Mouse (Mus musculus): Measurements from ENCODE around the gene Cacna1d.

Gene Cacna1d

DNA sequence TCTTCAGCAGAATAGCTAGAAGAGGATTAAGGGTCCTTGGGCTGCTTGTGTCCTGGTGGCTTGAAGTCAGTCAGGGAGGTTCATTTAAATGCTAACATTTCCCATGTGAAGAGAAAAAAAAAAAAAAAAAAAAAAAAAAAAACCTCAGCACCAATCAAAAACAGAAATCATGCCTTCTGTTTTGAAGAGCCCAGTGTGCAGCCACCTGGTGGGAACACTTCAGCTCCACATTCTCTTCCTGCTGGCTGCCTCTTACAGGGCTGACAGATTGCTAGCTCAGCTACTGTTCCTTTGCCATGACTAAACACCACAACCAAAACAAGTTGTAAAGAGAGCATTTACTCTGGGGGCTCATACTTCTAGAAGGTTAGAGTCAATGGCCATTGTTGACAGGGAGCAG, 283.1 kb downstream of the Cacna1d start:
- no peak for DNase-seq (ENCODE audit: low spot score)

DNA sequence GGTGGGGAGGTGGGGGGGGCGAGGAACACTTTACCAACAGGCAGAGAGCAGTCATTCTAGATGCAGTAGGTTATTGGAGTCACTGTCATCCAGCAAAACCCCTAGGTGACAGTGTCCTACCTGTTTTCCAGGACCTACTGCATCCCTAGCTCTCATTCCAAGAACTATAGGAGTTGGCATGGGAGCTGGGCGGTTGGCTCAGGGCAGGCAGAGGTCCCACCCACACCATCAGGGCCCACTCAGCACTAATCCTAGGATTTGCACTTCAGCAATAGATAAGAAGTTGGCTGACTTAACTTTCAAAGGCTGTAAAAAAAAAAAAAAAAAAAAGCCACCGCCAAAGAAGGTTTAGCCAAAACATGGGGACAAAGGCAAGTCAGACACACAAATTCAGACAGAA, 285.4 kb downstream of the Cacna1d start:
- DNase-seq (ENCODE audit: low spot score): no peak

DNA sequence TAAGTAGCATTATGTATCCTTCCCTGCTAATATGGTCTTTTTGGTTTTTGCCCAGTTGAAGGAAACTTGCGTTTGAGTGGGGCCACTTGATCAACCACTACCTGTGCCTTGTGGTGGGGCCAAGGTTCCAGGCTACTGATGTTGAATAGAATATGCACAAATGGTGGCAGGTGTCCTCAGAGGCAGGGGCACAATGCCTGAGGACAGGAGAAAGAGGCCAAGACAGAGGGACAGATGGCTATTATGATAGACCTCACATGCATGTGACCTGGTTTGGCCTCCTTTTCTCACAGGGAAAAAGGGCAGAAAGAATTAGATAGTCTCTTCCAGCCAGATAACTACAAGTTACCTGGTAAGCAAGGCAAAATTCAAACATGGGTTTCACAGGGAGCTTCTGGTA, 286.7 kb downstream of the Cacna1d start:
- no peak for DNase-seq (ENCODE audit: low spot score)

DNA sequence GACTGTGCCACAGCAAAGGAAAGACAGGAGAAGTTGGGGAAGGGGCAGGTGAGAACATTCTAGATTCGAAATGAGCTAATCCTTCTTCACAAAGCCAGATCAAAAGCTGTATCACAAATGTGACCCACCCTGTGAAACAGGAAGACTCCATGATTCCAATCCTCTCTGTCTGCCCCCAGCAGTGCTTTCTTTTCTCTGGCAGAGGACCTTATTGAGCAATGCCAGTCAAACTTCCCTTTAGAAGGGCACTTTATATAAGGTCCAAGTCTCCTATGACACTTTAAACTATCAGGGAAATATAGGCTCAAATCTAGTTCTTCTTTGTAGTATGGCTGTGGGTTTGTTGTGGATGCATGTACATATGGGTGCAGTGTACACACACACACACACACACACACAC, 290.9 kb downstream of the Cacna1d start:
- no peak for DNase-seq (ENCODE audit: low spot score)

DNA sequence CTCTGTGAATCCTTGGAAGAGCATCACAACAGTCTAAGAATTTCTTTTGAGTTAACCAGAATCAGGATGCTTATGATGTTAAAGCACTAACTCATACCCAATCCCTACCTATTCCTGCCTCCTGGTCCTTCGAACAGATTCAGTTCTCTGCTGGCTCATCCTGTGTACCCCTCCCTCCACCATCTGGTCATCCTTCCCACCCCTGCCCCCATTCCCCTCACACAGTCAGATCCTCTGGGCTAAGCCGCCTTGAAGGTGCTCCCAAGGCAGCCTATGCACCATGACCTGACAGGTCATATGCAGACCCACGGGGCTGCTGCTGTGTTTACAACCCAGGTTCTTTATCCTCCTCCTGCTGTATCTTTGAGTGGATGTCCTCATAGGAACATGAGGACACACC, 292.4 kb downstream of the Cacna1d start:
- no peak for DNase-seq (ENCODE audit: low spot score)

DNA sequence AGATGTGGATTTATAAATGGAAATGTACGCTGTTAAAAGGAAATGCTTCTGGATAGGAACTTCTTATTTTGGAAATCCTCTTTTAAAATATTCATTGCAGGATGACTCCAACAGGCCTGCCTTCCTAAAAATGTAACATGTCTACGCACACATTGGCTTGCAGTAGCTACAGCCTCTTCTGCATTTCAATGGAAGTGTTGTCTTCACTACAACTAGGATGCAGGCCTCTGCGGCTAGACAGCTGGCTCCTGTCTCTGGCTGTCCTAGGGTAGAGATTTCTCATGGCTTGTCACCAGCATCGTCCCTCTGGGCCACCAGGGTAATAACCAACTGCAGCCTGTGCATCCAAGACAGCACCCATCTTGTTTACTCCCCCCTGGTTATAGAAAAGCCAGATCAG, 293.1 kb downstream of the Cacna1d start:
- DNase-seq (ENCODE audit: low spot score): no peak

DNA sequence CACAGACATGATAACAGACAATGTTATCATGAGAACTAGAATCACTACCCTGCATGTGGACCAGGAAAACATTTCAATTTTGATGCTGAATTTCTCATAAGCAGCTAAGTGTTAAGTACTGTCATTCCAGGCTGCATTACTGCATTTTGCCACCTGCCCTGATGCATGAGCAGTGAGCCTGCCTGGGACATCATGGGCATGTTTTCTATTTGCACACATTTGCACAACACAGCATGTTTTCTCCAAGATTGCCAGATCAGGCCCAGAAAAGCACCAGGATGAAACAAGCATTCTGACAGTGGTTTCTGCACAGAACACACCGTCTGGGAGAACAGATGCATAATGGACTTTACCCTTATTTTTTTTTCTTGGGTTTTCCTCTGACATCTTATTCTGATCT, 294.3 kb downstream of the Cacna1d start:
- no peak for DNase-seq (ENCODE audit: low spot score)

DNA sequence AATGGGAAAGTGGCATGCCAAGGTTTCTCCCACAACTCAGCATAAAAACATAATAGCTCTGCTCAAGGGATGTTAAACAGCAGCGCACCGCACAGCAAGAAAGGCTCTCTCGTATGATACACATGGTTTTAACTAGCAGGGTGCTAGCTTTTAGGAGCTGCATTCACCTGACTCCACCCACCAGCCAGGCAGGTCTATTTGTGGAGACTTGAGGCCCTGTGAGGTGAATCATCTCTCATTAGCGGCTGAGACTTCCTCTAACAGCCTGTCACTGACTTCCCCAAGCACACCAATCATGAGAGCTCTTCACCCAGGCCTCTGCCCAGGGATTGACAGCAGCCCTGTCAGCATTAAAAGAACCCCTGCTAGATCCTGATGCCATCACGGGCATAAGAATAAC, 295.0 kb downstream of the Cacna1d start:
- DNase-seq (ENCODE audit: low spot score): no peak

DNA sequence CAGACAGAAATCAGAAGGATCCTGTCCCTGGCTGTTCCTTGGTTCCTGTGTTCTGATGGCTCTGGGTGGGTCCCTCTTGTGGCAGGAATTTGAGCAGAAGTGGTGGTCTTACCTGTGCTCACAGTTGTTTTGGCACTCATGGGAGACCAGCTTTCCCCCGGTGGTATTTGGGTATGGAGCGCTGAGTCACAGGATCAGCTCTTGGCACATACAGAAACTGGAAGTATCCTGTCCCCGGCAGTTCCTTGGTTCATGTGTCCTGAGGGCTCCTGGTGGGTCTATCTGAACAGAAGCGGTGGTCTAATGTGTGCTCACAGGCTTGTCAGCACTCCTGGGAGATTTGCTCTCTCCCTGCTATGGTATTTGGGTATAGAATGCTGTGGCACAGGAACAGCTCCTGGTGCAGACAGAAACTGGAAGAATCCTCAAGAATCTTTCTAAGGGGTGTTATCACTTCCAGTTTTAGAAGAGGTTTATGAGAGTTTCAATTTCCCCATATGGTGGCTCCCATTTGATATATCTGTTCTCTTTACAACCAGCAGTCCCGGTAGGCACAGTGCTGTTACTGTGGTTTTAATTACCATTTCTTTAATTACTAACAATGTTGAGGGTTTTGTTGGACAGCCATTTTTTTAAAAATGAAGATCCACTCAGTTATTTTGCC, 300.8 kb downstream of the Cacna1d start:
- DNase-seq (ENCODE audit: low spot score): no peak

DNA sequence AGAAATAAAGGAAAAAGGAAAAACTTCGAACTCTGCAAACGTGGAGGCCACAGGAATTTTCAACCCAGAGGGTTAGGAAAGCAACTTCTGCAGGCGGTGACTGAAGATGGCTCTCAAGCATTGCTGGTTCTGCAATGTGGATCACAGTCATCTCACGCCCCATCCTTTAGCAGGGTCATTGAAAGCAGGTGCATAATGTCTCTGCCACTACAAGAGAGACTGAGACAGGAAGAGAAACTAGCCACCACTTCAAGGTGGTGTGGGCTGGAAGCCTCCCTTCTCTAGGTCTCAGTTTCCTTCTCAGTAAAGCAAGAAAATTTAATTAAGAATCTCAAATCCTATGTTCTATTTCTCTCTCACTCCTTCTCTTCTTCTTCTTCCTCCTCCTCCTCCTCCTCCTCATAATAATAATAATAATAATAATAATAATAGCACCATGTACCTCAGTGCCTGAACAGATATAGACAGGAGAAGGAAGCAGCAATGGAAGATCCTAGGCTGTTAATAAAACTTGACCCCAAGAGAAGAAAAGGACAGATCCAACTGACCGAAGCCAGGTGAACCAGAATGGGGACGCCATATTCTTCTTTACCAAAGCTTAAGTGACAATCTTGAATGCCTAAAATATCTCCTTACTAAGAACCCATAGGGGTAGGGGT, 305.5 kb downstream of the Cacna1d start:
- DNase-seq (ENCODE audit: low spot score): no peak

DNA sequence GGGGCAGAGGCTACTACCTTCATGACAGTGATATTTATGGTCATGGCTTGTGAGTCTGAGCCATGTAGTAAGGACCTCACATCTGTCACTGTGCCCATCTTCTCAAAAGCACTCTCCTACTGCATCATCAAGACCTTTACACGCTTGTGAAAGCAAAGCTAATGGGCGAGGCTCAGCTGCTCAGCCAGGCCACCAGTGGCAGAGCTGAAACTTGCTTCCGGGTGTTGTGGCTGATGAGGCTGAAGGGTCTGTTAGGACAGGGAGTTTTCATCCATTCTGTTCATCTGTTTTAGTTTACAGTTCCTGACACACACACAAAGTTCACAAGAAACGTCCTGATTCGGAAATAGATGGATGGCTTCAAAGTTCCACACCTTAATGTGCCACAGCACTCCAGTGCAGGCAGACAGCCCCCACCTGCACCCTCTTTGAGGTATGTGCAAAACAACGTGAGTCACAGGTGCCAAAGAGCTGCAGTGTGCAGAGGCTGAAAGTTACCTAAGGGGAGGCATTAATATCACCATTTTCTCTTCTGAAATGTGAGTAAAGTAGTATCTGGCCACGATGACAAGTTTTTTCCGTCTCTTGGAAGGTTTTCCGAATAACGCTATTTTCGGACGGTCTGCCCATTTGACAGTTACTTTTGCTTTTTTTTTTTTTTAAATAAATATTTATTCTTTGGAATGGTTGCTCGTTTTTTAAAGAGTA, 306.7 kb downstream of the Cacna1d start:
- no peak for DNase-seq (ENCODE audit: low spot score)

DNA sequence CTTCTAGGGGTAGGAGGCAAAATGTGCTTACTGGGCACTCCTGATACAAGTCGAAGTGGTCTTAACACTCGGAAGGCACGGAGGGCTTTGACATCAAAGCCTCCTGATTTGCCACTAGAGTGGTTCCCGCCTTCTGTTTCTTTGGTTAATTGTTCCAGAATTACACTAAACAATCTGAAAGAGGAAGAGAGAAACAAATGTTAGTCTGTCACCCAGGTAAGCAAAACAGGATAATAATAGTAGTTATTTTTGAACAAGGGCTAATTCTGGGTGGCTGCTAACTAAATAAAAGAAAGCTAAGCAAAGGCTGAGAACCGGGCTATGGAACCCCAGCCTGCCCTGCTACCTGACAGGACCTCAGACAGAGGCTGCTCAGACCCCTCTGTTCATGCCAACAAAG, 307.2 kb downstream of the Cacna1d start:
- no peak for DNase-seq (ENCODE audit: low spot score)

DNA sequence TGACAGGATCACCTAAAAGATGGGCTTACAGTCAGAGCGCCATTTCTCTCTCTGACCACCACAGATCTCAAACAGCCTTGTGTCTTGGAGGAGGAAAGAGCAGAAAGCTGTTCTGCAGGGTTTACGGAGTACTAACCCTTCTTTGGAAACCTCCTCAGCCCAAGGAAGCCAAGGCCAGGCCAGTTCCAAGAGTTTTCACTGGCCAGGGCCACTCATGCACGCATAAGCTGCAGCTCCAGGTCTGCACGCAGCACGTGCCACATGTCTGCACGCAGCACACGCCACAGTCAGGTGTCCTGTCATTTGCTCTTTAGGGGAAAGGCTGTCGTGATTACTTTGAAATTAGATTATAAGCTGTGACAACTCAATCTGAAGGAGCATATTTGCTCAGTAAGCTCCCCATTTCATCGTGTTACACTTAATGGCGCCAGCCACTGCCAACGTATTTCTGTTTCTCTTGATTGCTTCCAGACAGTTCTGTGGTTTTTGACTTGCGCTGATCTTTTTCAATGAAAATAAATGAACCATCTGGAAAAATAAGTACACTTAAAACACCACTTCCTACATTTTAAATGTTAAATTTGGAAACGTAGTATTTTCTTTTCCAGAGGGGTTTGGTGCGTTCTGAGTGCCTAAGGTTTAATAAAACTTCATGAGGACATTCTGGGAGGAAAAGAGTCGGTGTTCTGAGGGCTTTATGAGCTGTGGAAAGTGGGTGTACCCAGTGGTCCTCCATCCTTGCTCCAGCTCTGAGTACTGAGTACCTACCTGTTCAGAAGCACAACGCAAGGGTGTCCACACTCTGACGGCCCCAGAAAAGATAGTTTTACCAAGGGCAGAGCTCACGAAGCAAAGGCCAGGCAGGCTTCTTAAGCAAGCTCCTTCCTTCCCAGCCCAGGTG, 308.4 kb downstream of the Cacna1d start:
- no peak for DNase-seq (ENCODE audit: low spot score)

DNA sequence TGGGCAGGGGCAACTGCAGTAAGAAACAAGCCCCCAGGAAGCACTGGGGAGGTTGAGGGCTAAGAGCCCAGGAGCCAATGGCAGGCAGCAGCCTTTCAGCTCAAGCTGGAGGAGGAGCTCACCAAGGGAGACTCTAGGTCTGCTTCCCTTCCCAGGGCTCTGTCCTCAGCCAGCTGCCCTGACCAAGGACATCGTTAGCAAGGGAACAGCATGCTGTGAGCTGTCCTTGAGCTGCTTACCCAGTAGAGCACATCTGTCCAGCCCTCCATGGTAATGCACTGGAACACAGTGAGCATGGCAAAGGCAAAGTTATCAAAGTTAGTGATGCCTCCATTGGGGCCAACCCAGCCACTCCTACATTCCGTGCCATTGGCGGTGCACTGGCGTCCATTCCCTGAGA, 312.9 kb downstream of the Cacna1d start:
- DNase-seq (ENCODE audit: low spot score): no peak

DNA sequence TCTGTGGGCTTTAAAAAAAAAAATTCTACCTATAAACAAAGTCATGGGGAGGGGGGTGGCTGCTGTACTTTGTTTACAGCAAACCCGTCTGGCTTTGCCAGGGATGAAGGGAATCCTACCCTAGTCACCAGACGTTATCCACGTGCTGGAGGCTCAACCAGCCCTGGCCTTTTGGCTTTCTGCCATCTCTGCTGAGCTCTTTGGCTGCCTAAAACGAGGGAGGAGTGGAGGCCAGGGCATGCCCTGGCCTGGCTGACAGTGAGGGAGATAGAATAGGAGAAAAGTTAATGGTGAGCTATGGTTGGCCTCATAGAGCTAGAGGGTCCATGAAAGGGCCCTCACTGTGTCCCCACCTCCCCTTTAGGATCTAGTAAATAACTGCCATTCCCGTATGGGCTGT, 313.4 kb downstream of the Cacna1d start:
- DNase-seq (ENCODE audit: low spot score): peak; percentile 29

DNA sequence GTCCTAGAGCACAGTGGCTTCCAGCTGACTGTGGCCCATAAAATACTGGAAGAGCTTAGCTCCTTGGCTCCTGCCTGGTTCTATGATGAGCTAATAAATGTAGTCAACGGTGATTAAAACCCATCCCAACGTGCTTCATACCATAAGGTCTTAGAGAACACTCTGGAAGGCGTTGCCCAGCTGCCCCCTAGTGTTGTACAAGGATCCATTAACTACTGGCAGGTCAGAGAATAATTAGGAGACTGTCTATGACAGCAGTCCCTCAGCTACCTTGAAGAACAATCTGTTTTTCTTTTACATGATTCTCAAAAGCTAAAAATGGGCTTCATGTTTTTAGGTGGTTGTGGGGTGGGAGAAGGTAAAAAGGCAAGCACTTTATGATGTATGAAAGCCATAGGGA, 315.9 kb downstream of the Cacna1d start:
- DNase-seq (ENCODE audit: low spot score): no peak

DNA sequence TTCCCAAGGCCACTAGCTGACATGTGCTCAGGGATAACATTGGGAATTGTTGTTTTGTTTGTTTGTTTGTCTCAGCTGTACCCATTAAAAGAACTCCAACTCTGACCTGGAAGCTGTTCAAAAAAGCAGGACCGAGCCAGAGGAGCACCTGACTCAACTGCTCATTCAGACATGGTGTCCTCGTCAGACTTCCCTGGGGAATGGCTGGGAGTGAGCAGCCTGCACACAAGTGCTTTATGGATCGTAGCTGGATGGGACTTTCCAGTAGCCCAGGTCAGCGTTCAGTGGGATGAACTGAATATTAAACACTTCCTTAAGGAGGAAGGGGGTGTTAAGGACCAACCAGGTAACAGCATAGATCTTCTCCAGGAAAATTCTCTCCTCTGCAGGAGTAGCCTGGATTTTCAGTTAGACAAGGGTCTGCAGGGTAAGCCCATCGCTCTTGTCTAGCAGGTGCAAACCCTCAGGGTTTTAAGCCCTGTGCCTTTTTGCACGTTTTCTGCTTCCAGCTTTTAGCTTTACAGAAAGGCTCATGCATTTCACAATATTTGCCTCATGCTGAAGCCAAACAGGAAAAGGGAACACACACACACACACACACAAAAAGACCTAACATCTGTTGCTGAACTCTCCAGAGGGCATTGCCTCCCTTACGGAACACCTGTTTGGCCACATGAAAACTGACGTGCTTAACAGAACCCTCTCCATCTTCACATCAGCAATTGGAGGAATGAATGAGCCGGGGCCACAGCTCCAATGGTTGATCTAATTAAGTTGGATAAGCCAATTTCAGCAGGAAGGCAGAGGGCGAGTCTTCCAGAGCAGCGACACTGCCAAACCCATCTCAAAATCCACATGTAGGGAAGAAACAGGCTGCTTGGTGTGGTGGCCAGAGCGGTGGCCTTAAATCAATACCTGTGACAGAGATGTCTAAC, 318.2 kb downstream of the Cacna1d start:
- DNase-seq (ENCODE audit: low spot score): no peak

DNA sequence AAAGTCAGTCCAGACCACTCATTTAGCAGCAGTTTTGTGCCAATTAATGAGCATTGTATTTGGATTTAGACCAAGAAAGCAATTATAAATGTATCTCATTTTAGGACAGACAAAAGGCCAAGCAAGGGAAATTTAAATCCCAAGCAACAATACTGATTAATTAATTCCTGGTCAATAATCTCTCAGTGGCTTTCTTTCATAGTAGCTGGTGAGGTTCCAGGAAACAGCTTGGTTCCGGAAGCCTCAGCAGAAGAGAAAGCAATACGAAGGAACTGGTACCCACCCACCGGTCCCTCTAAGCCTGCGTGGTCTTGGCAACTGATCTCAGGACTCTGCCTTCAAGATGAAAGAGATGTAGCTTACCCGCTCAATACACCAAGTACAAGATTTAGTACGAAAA, 319.7 kb downstream of the Cacna1d start:
- no peak for DNase-seq (ENCODE audit: low spot score)

DNA sequence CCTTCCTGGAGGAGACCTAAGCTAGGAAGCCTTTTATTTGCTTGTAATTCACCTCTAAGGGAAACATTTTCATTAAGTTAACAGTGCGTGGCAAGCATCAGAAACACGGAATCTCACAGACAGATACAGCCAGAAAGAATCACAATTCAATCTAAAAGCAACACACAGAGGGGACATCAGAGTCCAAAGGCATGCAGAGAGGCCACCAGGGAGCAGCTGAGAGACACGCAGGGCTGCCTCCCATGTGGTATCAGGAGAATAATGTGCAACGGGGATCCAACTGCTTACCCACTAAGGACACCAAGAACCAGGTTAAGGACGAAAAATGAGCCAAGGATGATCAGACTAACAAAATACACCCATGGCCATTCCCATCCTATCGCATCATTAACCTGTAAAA, 320.2 kb downstream of the Cacna1d start:
- no peak for DNase-seq (ENCODE audit: low spot score)

DNA sequence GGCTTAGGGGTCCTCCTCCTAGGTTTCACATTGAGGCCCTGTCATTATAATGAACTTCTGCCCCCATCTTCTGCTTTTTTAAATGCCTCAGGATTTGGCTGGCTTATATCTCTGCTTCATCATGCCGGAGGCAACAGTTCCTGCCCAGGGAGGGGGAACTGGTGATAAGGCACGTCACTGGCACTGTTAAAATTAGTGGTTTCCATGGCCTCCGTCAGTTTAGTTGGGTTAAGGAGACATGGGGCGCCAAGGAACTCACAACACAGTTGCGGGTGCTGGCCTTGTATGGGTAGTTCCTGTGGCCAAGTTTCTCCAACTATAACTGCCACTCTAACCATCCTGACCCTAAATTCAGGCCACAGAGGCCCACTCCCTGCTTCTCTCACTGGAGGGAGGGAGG, 321.8 kb downstream of the Cacna1d start:
- DNase-seq (ENCODE audit: low spot score): no peak

DNA sequence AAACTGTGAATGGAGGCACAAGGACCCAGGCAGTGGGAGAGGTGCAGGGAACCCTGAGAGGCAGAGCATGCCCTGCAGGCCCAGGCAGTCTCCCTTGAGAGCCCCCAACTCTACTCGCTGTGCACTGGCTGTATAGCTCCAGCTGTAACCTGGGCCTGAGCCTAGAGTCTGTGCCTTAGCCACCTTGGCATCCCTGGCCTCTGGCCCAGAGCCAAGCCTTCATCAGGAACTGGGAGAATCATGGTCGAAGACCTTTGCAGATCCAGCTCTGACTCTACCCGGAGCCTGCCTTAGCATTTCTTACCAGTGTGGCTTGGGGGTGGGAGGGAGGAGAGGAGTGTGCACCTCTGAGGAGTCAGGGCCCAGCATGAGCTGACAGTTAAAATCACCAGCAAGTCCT, 322.4 kb downstream of the Cacna1d start:
- DNase-seq (ENCODE audit: low spot score): no peak

Data from ovary, postnatal 14 days (tissue).